Mouse (Mus musculus) ES-Bruce4 (cell line): ENCODE measurements around the gene Xylt1.

Experiments used
- CTCF ChIP-seq: IDR thresholded peaks from one replicate; pipeline ENCODE4 v1.8.1; 2011; ENCODE audit warnings: low read depth, low read length
- EP300 ChIP-seq: IDR thresholded peaks from 2 replicates; pipeline ENCODE4 v1.6.1; 2011; ENCODE audit warnings: low read depth, low read length; ENCODE audit not compliant: insufficient read depth

- TF ChIP-seq EP300 (no peak), CTCF (no peak)
Measured at GRCm38 (mm10) chr7:117612788-117613473, 232.2 kb downstream of the Xylt1 start.
